Mouse (Mus musculus): ENCODE results near the gene Fam102b. TPM values are rescaled to one million over a fixed set of nuclear protein-coding genes. Genes with fewer than 3 reads are reported as not detected.
A peak's percentile ranks its signal among the peaks of the same experiment; 100 is the strongest.

Fam102b gene
- 37.9 and 41.2 TPM in 2 replicates for polyA plus RNA-seq (2012; ENCODE audit: insufficient read depth, insufficient read length, missing spikeins)

GRCm38 (mm10) chr3:109027515-109027987, at the start of gene Fam102b:
Gene Fam102b, minus strand, starts transcription at chr3:109027607.
- H3K4me3 ChIP-seq (ENCODE audit: insufficient read depth, low read length), result peak within 1 kb of the TSS; percentile 77
- peak; percentile 62; the same call in 1 of the 2 replicates for TF ChIP-seq POLR2A (IDR thresholded peaks at IDR 0.05; ENCODE audit: borderline replicate concordance, low read depth, low read length)
- peak; percentile 9; the same call in 1 of the 2 replicates for TF ChIP-seq CTCF (IDR thresholded peaks at IDR 0.05; ENCODE audit: low read depth, low read length)
- peaks cover 42% of the 10 kb centered on the region for H3K4me1 ChIP-seq (ENCODE audit: control insufficient read depth, insufficient read depth, low read length)
- peak within 1 kb of the TSS; percentile 84 for H3K27ac ChIP-seq (ENCODE audit: insufficient read depth, low read depth, low read length)

GRCm38 (mm10) chr3:109062989-109063388, 35.6 kb upstream of the Fam102b start:
- H3K27ac ChIP-seq (ENCODE audit: insufficient read depth, low read depth, low read length), result no peak overlapping the region
- no peak for TF ChIP-seq CTCF (IDR thresholded peaks at IDR 0.05; ENCODE audit: low read depth, low read length)
- no peak for TF ChIP-seq POLR2A (IDR thresholded peaks at IDR 0.05; ENCODE audit: borderline replicate concordance, low read depth, low read length)
- H3K4me1 ChIP-seq (ENCODE audit: control insufficient read depth, insufficient read depth, low read length), result no peaks in the 10 kb centered on the region
- no peak overlapping the region for H3K4me3 ChIP-seq (ENCODE audit: insufficient read depth, low read length)

- Histone ChIP-seq H3K4me3 (ENCODE audit: insufficient read depth, low read length) (no peak overlapping the region), H3K4me1 (ENCODE audit: control insufficient read depth, insufficient read depth, low read length) (no peaks in the 10 kb centered on the region), H3K27ac (ENCODE audit: insufficient read depth, low read depth, low read length) (no peak overlapping the region)
- TF ChIP-seq CTCF (IDR thresholded peaks at IDR 0.05; ENCODE audit: low read depth, low read length) (no peak), POLR2A (IDR thresholded peaks at IDR 0.05; ENCODE audit: borderline replicate concordance, low read depth, low read length) (no peak)
Measured at GRCm38 (mm10) chr3:109062391-109062790, 35.0 kb upstream of the Fam102b start.

GRCm38 (mm10) chr3:109059903-109060302, 32.5 kb upstream of the Fam102b start:
- H3K4me3 ChIP-seq (ENCODE audit: insufficient read depth, low read length), result no peak overlapping the region
- peaks cover 4% of the 10 kb centered on the region; the same call in 1 of the 2 replicates for H3K4me1 ChIP-seq (ENCODE audit: control insufficient read depth, insufficient read depth, low read length)
- no peak overlapping the region for H3K27ac ChIP-seq (ENCODE audit: insufficient read depth, low read depth, low read length)
- TF ChIP-seq CTCF (IDR thresholded peaks at IDR 0.05; ENCODE audit: low read depth, low read length), result no peak
- TF ChIP-seq POLR2A (IDR thresholded peaks at IDR 0.05; ENCODE audit: borderline replicate concordance, low read depth, low read length), result no peak

- no peak overlapping the region for H3K4me3 ChIP-seq (ENCODE audit: insufficient read depth, low read length)
- H3K4me1 ChIP-seq (ENCODE audit: control insufficient read depth, insufficient read depth, low read length), result peaks cover 23% of the 10 kb centered on the region
- TF ChIP-seq POLR2A (IDR thresholded peaks at IDR 0.05; ENCODE audit: borderline replicate concordance, low read depth, low read length), result no peak
- no peak for TF ChIP-seq CTCF (IDR thresholded peaks at IDR 0.05; ENCODE audit: low read depth, low read length)
- H3K27ac ChIP-seq (ENCODE audit: insufficient read depth, low read depth, low read length), result peak overlapping the region; percentile 64
Measured at GRCm38 (mm10) chr3:109051946-109052331, 24.5 kb upstream of the Fam102b start.

- peak overlapping the region; percentile 65 for H3K27ac ChIP-seq (ENCODE audit: insufficient read depth, low read depth, low read length)
- H3K4me1 ChIP-seq (ENCODE audit: control insufficient read depth, insufficient read depth, low read length), result peaks cover 26% of the 10 kb centered on the region
- no peak overlapping the region for H3K4me3 ChIP-seq (ENCODE audit: insufficient read depth, low read length)
- TF ChIP-seq POLR2A (IDR thresholded peaks at IDR 0.05; ENCODE audit: borderline replicate concordance, low read depth, low read length), result no peak
- TF ChIP-seq CTCF (IDR thresholded peaks at IDR 0.05; ENCODE audit: low read depth, low read length), result no peak
Measured at GRCm38 (mm10) chr3:109051056-109051945, 23.9 kb upstream of the Fam102b start.

GRCm38 (mm10) chr3:109047707-109048283, 20.4 kb upstream of the Fam102b start:
- Histone ChIP-seq H3K4me1 (ENCODE audit: control insufficient read depth, insufficient read depth, low read length) (peaks cover 37% of the 10 kb centered on the region), H3K27ac (ENCODE audit: insufficient read depth, low read depth, low read length) (no peak overlapping the region), H3K4me3 (ENCODE audit: insufficient read depth, low read length) (no peak overlapping the region)
- TF ChIP-seq CTCF (IDR thresholded peaks at IDR 0.05; ENCODE audit: low read depth, low read length) (no peak), POLR2A (IDR thresholded peaks at IDR 0.05; ENCODE audit: borderline replicate concordance, low read depth, low read length) (no peak)

GRCm38 (mm10) chr3:109046428-109046827, 19.0 kb upstream of the Fam102b start:
- H3K27ac ChIP-seq (ENCODE audit: insufficient read depth, low read depth, low read length), result no peak overlapping the region
- no peak for TF ChIP-seq CTCF (IDR thresholded peaks at IDR 0.05; ENCODE audit: low read depth, low read length)
- TF ChIP-seq POLR2A (IDR thresholded peaks at IDR 0.05; ENCODE audit: borderline replicate concordance, low read depth, low read length), result no peak
- H3K4me3 ChIP-seq (ENCODE audit: insufficient read depth, low read length), result no peak overlapping the region
- peaks cover 29% of the 10 kb centered on the region for H3K4me1 ChIP-seq (ENCODE audit: control insufficient read depth, insufficient read depth, low read length)

- Histone ChIP-seq H3K27ac (ENCODE audit: insufficient read depth, low read depth, low read length) (no peak overlapping the region), H3K4me1 (ENCODE audit: control insufficient read depth, insufficient read depth, low read length) (peaks cover 33% of the 10 kb centered on the region), H3K4me3 (ENCODE audit: insufficient read depth, low read length) (no peak overlapping the region)
- TF ChIP-seq POLR2A (IDR thresholded peaks at IDR 0.05; ENCODE audit: borderline replicate concordance, low read depth, low read length) (no peak), CTCF (IDR thresholded peaks at IDR 0.05; ENCODE audit: low read depth, low read length) (no peak)
Measured at GRCm38 (mm10) chr3:109043395-109043794, 16.0 kb upstream of the Fam102b start.

GRCm38 (mm10) chr3:109040908-109041307, 13.5 kb upstream of the Fam102b start:
- Histone ChIP-seq H3K27ac (ENCODE audit: insufficient read depth, low read depth, low read length) (no peak overlapping the region), H3K4me3 (ENCODE audit: insufficient read depth, low read length) (no peak overlapping the region), H3K4me1 (ENCODE audit: control insufficient read depth, insufficient read depth, low read length) (peaks cover 25% of the 10 kb centered on the region)
- TF ChIP-seq POLR2A (IDR thresholded peaks at IDR 0.05; ENCODE audit: borderline replicate concordance, low read depth, low read length) (no peak), CTCF (IDR thresholded peaks at IDR 0.05; ENCODE audit: low read depth, low read length) (no peak)

Measured in bone marrow macrophage, adult 2 months (primary cell).